Mouse (Mus musculus): ENCODE data around the gene Synj2. TPM values are rescaled to one million over a fixed set of nuclear protein-coding genes. Genes with fewer than 3 reads are reported as not detected.

Synj2 gene
- total RNA-seq, 1 experiment from 2014 or later: 11.4 TPM

GRCm38 (mm10) chr17:6054934-6055355 is 113.9 kb downstream of the Synj2 start:
- peak; percentile 62 for DNase-seq

GRCm38 (mm10) chr17:6062793-6063192 is 121.7 kb downstream of the Synj2 start:
- no peak for DNase-seq

GRCm38 (mm10) chr17:6063532-6063931 is 122.5 kb downstream of the Synj2 start:
- no peak for DNase-seq

- peak; percentile 59 for DNase-seq
Observed at GRCm38 (mm10) chr17:6066021-6066420, 124.9 kb downstream of the Synj2 start.

GRCm38 (mm10) chr17:6067613-6068012 is 126.5 kb downstream of the Synj2 start:
- DNase-seq: no peak

GRCm38 (mm10) chr17:6069866-6070265 is 128.8 kb downstream of the Synj2 start:
- DNase-seq: no peak

- no peak for DNase-seq
Observed at GRCm38 (mm10) chr17:6073405-6073804, 132.3 kb downstream of the Synj2 start.

- peak; percentile 99 for DNase-seq
Observed at GRCm38 (mm10) chr17:6079287-6080122, 138.4 kb downstream of the Synj2 start, which contains the start of the genes Serac1 and Gtf2h5. TSS of gene Serac1 (minus strand) at chr17:6079741. TSS of gene Gtf2h5 (plus strand) at chr17:6079786.

GRCm38 (mm10) chr17:6083323-6083890 is 142.3 kb downstream of the Synj2 start:
- no peak for DNase-seq

- no peak for DNase-seq
Observed at GRCm38 (mm10) chr17:6091604-6092003, 150.5 kb downstream of the Synj2 start.

Other genes with a start within 250 kb of the Synj2 start
- gene Snx9, start 100.0 kb upstream of the Synj2 start, total RNA-seq (2021): 48.2 and 51.3 TPM in 2 replicates
- gene Serac1, start 138.5 kb downstream of the Synj2 start, total RNA-seq (2021): 8.0 and 12.1 TPM in 2 replicates
- gene Gtf2h5, start 138.5 kb downstream of the Synj2 start, total RNA-seq (2021): 74.6 and 94.0 TPM in 2 replicates
- gene Tulp4, start 165.2 kb downstream of the Synj2 start, total RNA-seq (2021): 68.1 and 90.9 TPM in 2 replicates

All from adrenal gland, postnatal 25 days (tissue).